Mouse (Mus musculus) forebrain, embryonic 13.5 days (tissue): ENCODE measurements at regions not wholly inside any gene's neighbourhood (a gene's known extent, or its start where the extent isn't known, plus 50 kb on each side); places are given as distances from the start of the nearest gene placed in this dataset.

ENCODE experiments used
- ATAC-seq: fragments of 200-750 bp; cut with Nextera tagmentation; 2 replicates; pipeline ENCODE4 v1.8.0; 2017
- H3K27ac ChIP-seq: fragments of 300-500 bp; sonication (generic); 2 replicates; pipeline ENCODE4 v1.5.1; 2015; ENCODE audit warnings: inconsistent platforms, mild to moderate bottlenecking, moderate library complexity
- H3K27me3 ChIP-seq: fragments of 300-500 bp; sonication (generic); 2 replicates; pipeline ENCODE4 v1.6.1; 2015; ENCODE audit warnings: mild to moderate bottlenecking, inconsistent platforms
- H3K36me3 ChIP-seq: fragments of 300-500 bp; sonication (generic); 2 replicates; pipeline ENCODE4 v1.6.1; 2015; ENCODE audit warnings: mild to moderate bottlenecking, inconsistent platforms; ENCODE audit not compliant: poor library complexity, severe bottlenecking
- H3K4me1 ChIP-seq: fragments of 300-500 bp; sonication (generic); 2 replicates; pipeline ENCODE4 v1.6.1; 2015; ENCODE audit warnings: inconsistent platforms
- H3K4me2 ChIP-seq: fragments of 300-500 bp; sonication (generic); 2 replicates; pipeline ENCODE4 v1.6.1; 2015; ENCODE audit warnings: inconsistent platforms, mild to moderate bottlenecking, moderate library complexity
- H3K4me3 ChIP-seq: fragments of 300-500 bp; sonication (generic); 2 replicates; pipeline ENCODE4 v1.5.1; 2015; ENCODE audit warnings: mild to moderate bottlenecking, inconsistent platforms
- H3K9ac ChIP-seq: fragments of 300-500 bp; sonication (generic); 2 replicates; pipeline ENCODE4 v1.6.1; 2015; ENCODE audit warnings: mild to moderate bottlenecking, inconsistent platforms
- H3K9me3 ChIP-seq: fragments of 300-500 bp; sonication (generic); replicated peaks from 2 replicates; pipeline ENCODE4 v1.6.1; 2016; ENCODE audit warnings: inconsistent platforms
- WGBS: fragments of 180-500 bp; shearing (Covaris S2); methylation state at CpG from one replicate; pipeline ENCODE4 v1.1.7; 2015; 5-methylcytosine and 5-hydroxymethylcytosine counted together

GRCm38 (mm10) chr12:48605423-48605822 lies 777.0 kb upstream of the Foxg1 start:
- ATAC-seq, result no peak
- Histone ChIP-seq H3K9me3 (no peaks in the 10 kb centered on the region), H3K9ac (no peak overlapping the region), H3K27ac (no peak overlapping the region), H3K4me2 (no peak overlapping the region), H3K4me1 (no peaks in the 10 kb centered on the region), H3K4me3 (no peak overlapping the region), H3K27me3 (no peaks in the 10 kb centered on the region), H3K36me3 (no peaks in the 10 kb centered on the region)

DNA sequence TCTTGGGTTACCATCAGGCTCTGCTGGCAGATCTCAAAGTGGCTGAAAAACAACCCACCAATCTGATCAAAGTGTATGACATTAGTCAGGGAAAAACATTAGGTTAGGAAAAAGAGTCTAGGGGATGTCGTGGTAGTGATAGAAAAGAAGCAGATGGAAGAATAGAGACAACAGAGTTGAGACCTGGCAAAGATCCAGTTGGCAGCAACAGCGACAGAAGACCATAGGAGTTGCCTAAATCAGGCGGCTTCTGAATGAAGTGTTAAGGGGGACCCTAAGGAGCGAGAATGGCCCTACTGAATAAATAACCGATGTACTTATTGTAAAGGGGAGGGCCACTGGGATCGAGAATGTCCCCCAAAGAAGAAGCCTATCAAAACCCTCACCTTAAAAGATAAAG lies 773.1 kb upstream of the Foxg1 start:
- no peaks in the 10 kb centered on the region for H3K9me3 ChIP-seq

GRCm38 (mm10) chr12:48612066-48612465 lies 770.4 kb upstream of the Foxg1 start:
- WGBS, result 83% methylated on average over 5 of the region's 5 CpGs
- no peak overlapping the region for H3K9ac ChIP-seq
- no peak overlapping the region for H3K4me2 ChIP-seq
- H3K27me3 ChIP-seq, result no peaks in the 10 kb centered on the region
- ATAC-seq, result no peak
- H3K9me3 ChIP-seq, result no peaks in the 10 kb centered on the region
- no peak overlapping the region for H3K4me3 ChIP-seq
- no peaks in the 10 kb centered on the region for H3K4me1 ChIP-seq
- H3K27ac ChIP-seq, result no peak overlapping the region
- no peaks in the 10 kb centered on the region for H3K36me3 ChIP-seq

More for the DNA sequence above, 773.1 kb upstream of the Foxg1 start:
- H3K27me3 ChIP-seq, result no peaks in the 10 kb centered on the region
- H3K27ac ChIP-seq, result no peak overlapping the region
- WGBS, result 71% methylated on average over 6 of the region's 6 CpGs
- H3K4me3 ChIP-seq, result no peak overlapping the region
- no peaks in the 10 kb centered on the region for H3K36me3 ChIP-seq
- no peak overlapping the region for H3K9ac ChIP-seq
- no peak for ATAC-seq
- no peak overlapping the region for H3K4me2 ChIP-seq
- H3K4me1 ChIP-seq, result no peaks in the 10 kb centered on the region

DNA sequence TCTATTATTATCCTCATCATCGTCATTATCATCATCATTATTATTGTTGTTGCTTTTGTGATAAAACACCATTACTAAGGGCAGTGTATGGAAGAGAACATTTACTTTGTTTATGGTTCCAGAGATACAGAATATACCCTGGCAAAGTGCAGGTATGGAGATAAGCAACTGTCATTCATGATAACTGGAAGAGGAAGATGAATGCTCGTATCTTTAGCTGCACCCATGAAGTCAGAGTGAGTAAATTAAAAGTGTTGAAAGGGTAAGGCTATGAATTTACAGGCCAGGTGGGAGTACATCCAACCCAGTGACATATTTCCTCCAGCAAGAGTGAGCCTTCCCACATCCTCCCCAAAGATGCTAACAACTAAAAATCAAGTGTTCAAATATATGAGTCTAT lies 766.1 kb upstream of the Foxg1 start:
- no peak for ATAC-seq
- H3K27me3 ChIP-seq, result no peaks in the 10 kb centered on the region

GRCm38 (mm10) chr12:48633559-48633958 lies 748.9 kb upstream of the Foxg1 start:
- no peak overlapping the region for H3K27ac ChIP-seq
- WGBS, result 64% methylated on average over 4 of the region's 4 CpGs
- no peak overlapping the region for H3K4me3 ChIP-seq
- no peak overlapping the region for H3K4me2 ChIP-seq
- no peaks in the 10 kb centered on the region for H3K27me3 ChIP-seq
- H3K9me3 ChIP-seq, result no peaks in the 10 kb centered on the region
- H3K36me3 ChIP-seq, result no peaks in the 10 kb centered on the region
- H3K4me1 ChIP-seq, result no peaks in the 10 kb centered on the region
- no peak for ATAC-seq
- H3K9ac ChIP-seq, result no peak overlapping the region

More for the DNA sequence above, 766.1 kb upstream of the Foxg1 start:
- Histone ChIP-seq H3K27ac (no peak overlapping the region), H3K9me3 (no peaks in the 10 kb centered on the region), H3K4me1 (no peaks in the 10 kb centered on the region), H3K4me2 (no peak overlapping the region), H3K9ac (no peak overlapping the region), H3K4me3 (no peak overlapping the region), H3K36me3 (no peaks in the 10 kb centered on the region)
- 87% methylated on average over 2 of the region's 2 CpGs for WGBS

DNA sequence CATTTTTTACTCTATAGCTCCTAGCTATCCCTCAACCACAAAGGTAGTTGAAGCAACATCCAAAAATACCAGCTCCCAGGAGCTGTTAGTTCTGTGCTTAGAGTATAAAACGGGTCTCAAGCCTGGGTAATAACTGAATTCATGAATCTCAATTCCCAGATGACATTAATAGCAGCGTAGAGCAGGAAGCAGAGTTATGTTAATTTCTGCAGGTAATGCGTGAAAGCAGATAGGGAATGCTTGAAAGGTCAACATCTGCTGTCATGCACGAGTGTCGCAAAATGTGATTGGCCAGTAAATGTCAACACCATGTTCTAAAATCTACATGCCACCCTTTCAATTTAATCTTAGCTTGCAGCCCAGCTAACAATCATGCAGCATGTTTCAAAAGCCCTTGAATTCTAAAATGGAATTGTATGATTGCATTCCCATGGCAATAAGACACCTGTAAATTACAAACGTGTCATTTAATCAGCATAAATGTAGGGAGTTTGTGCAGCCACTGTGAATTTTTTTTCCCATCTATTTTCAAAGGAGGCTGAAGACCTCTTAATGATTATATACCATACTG lies 747.7 kb upstream of the Foxg1 start:
- 69% methylated on average over 6 of the region's 6 CpGs for WGBS
- no peaks in the 10 kb centered on the region for H3K27me3 ChIP-seq
- ATAC-seq, result 0 out of 2 replicates have a peak, but pooled peaks have one; percentile 48
- H3K9ac ChIP-seq, result no peak overlapping the region
- H3K36me3 ChIP-seq, result no peaks in the 10 kb centered on the region
- no peaks in the 10 kb centered on the region for H3K9me3 ChIP-seq
- no peak overlapping the region for H3K4me2 ChIP-seq
- no peak overlapping the region for H3K4me3 ChIP-seq
- 0 out of 2 replicates have a peak overlapping the region, but pooled peaks have one; percentile 31 for H3K27ac ChIP-seq
- no peaks in the 10 kb centered on the region for H3K4me1 ChIP-seq

GRCm38 (mm10) chr12:48641974-48642373 lies 740.5 kb upstream of the Foxg1 start:
- H3K9me3 ChIP-seq, result no peaks in the 10 kb centered on the region
- WGBS, result 64% methylated on average over 3 of the region's 3 CpGs
- H3K4me1 ChIP-seq, result no peaks in the 10 kb centered on the region
- no peaks in the 10 kb centered on the region for H3K36me3 ChIP-seq
- H3K27me3 ChIP-seq, result no peaks in the 10 kb centered on the region
- H3K9ac ChIP-seq, result no peak overlapping the region
- H3K27ac ChIP-seq, result no peak overlapping the region
- H3K4me2 ChIP-seq, result no peak overlapping the region
- ATAC-seq, result no peak
- H3K4me3 ChIP-seq, result no peak overlapping the region

- H3K4me2 ChIP-seq, result no peak overlapping the region
- no peaks in the 10 kb centered on the region for H3K4me1 ChIP-seq
- H3K27ac ChIP-seq, result no peak overlapping the region
- no peak overlapping the region for H3K9ac ChIP-seq
- H3K9me3 ChIP-seq, result no peaks in the 10 kb centered on the region
- WGBS, result 65% methylated on average over 2 of the region's 2 CpGs
- ATAC-seq, result peak; percentile 62; the same call in 1 of the 2 replicates
- no peaks in the 10 kb centered on the region for H3K36me3 ChIP-seq
- no peaks in the 10 kb centered on the region for H3K27me3 ChIP-seq
- no peak overlapping the region for H3K4me3 ChIP-seq
Observed at GRCm38 (mm10) chr12:48645135-48645534, 737.3 kb upstream of the Foxg1 start.

DNA sequence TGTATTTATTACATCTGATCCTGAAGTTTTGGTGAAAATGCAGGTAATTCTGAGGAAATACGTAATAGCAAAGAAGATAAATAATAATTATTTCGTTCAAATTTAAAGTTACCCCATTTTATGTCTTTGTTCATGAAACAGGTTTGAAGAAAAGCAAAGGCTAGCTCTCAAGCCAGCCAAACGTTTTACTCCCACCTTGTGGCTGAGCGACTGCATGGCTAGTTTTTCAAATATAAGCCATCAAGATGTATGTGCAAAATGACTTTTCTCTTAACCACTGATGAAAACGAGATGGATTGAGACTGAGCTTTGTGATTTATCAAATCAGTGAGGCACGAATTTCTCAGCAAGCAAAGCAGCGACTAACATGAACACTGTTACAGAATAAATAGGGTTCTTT lies 736.5 kb upstream of the Foxg1 start:
- no peak overlapping the region for H3K27ac ChIP-seq

DNA sequence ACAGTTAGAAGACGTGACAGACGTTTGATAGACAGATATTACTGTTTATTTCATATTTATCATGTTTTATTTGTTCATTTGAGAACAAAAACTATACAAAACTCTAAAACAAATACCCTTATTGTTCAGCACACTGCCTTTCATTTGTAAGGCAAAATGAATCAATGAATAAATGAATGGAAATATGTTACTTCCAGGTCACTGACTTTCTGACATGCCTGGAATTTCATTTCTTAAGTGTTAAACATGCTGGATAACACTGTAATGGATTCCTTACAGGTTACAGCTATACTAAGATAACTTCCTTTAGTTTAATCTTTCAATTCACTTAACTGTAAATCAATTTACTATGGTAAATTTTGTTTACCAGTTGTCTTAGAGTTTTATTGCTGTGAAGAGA lies 707.3 kb upstream of the Foxg1 start:
- no peak overlapping the region for H3K4me3 ChIP-seq
- 56% methylated on average over 2 of the region's 2 CpGs for WGBS
- no peak overlapping the region for H3K9ac ChIP-seq
- no peak overlapping the region for H3K27ac ChIP-seq
- ATAC-seq, result no peak
- no peaks in the 10 kb centered on the region for H3K9me3 ChIP-seq
- no peaks in the 10 kb centered on the region for H3K27me3 ChIP-seq
- no peaks in the 10 kb centered on the region for H3K36me3 ChIP-seq
- no peaks in the 10 kb centered on the region for H3K4me1 ChIP-seq
- H3K4me2 ChIP-seq, result no peak overlapping the region

More for the DNA sequence above, 736.5 kb upstream of the Foxg1 start:
- no peaks in the 10 kb centered on the region for H3K9me3 ChIP-seq
- H3K4me1 ChIP-seq, result no peaks in the 10 kb centered on the region
- H3K4me2 ChIP-seq, result no peak overlapping the region
- no peak for ATAC-seq
- H3K36me3 ChIP-seq, result no peaks in the 10 kb centered on the region
- no peak overlapping the region for H3K9ac ChIP-seq
- H3K4me3 ChIP-seq, result no peak overlapping the region
- WGBS, result 55% methylated on average over 7 of the region's 7 CpGs
- no peaks in the 10 kb centered on the region for H3K27me3 ChIP-seq

GRCm38 (mm10) chr12:48680957-48681356 lies 701.5 kb upstream of the Foxg1 start:
- Histone ChIP-seq H3K36me3 (no peaks in the 10 kb centered on the region), H3K4me1 (no peaks in the 10 kb centered on the region), H3K9ac (no peak overlapping the region), H3K27ac (no peak overlapping the region), H3K4me3 (no peak overlapping the region), H3K9me3 (no peaks in the 10 kb centered on the region), H3K4me2 (no peak overlapping the region), H3K27me3 (no peaks in the 10 kb centered on the region)
- 73% methylated on average over 1 of the region's 1 CpGs for WGBS
- ATAC-seq, result no peak

- WGBS, result 87% methylated on average over 1 of the region's 1 CpGs
- no peaks in the 10 kb centered on the region for H3K27me3 ChIP-seq
- no peak overlapping the region for H3K9ac ChIP-seq
- H3K4me2 ChIP-seq, result no peak overlapping the region
- no peaks in the 10 kb centered on the region for H3K4me1 ChIP-seq
- H3K4me3 ChIP-seq, result no peak overlapping the region
- no peak for ATAC-seq
- H3K9me3 ChIP-seq, result no peaks in the 10 kb centered on the region
- H3K27ac ChIP-seq, result no peak overlapping the region
- no peaks in the 10 kb centered on the region for H3K36me3 ChIP-seq
Observed at GRCm38 (mm10) chr12:48705963-48706362, 676.5 kb upstream of the Foxg1 start.

DNA sequence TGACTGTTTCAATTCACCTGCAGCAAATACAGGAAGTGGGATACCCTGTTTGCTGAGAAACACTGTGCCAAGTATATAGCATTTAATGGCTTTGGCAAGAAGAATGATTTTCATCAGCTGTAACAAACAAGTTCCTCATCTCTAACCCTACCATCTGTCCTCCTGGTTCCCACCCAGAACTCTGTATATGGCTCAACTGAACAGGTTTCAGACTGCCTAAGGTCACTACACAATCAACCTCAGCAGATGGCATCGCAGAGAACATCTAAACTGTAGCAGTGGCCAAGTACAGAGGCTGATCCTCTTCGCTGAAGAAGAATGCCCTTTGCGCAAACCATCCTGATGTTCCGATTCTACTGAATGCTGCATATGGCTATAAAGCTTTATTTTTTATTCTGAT lies 668.8 kb upstream of the Foxg1 start:
- H3K27me3 ChIP-seq, result no peaks in the 10 kb centered on the region
- H3K4me1 ChIP-seq, result no peaks in the 10 kb centered on the region
- WGBS, result 87% methylated on average over 4 of the region's 4 CpGs

More for the DNA sequence above, 668.8 kb upstream of the Foxg1 start:
- H3K36me3 ChIP-seq, result no peaks in the 10 kb centered on the region
- no peak overlapping the region for H3K9ac ChIP-seq
- H3K4me2 ChIP-seq, result no peak overlapping the region
- ATAC-seq, result peak; percentile 57; the same call in 1 of the 2 replicates
- no peaks in the 10 kb centered on the region for H3K9me3 ChIP-seq
- no peak overlapping the region for H3K27ac ChIP-seq
- no peak overlapping the region for H3K4me3 ChIP-seq
